Mouse (Mus musculus) stomach, embryonic 15.5 days (tissue): ENCODE measurements around the gene Bcl2. TPM values are rescaled to one million over a fixed set of nuclear protein-coding genes. Genes with fewer than 3 reads are reported as not detected.

Experiments
- ATAC-seq: fragments of 200-750 bp; cut with Nextera tagmentation; 2 replicates; pipeline ENCODE4 v1.8.0; 2017; ENCODE audit warnings: low read depth, moderate number of reproducible peaks, moderate TSS enrichment; ENCODE audit not compliant: insufficient read depth, low FRiP score
- H3K27ac ChIP-seq: fragments of 300-500 bp; sonication (generic); 2 replicates; pipeline ENCODE4 v1.5.1; 2015; ENCODE audit warnings: mild to moderate bottlenecking, inconsistent platforms
- H3K27me3 ChIP-seq: fragments of 300-500 bp; sonication (generic); replicated peaks from 2 replicates; pipeline ENCODE4 v1.6.1; 2015; ENCODE audit warnings: inconsistent platforms
- H3K36me3 ChIP-seq: fragments of 300-500 bp; sonication (generic); 2 replicates; pipeline ENCODE4 v1.6.1; 2015; ENCODE audit warnings: inconsistent platforms
- H3K4me1 ChIP-seq: fragments of 300-500 bp; sonication (generic); 2 replicates; pipeline ENCODE4 v1.6.1; 2015; ENCODE audit warnings: inconsistent platforms
- H3K4me2 ChIP-seq: fragments of 300-500 bp; sonication (generic); 2 replicates; pipeline ENCODE4 v1.6.1; 2015; ENCODE audit warnings: mild to moderate bottlenecking, inconsistent platforms
- H3K4me3 ChIP-seq: fragments of 300-500 bp; sonication (generic); replicated peaks from 2 replicates; pipeline ENCODE4 v1.5.1; 2015; ENCODE audit warnings: inconsistent platforms
- H3K9ac ChIP-seq: fragments of 300-500 bp; sonication (generic); 2 replicates; pipeline ENCODE4 v1.6.1; 2015; ENCODE audit warnings: inconsistent platforms
- H3K9me3 ChIP-seq: fragments of 300-500 bp; sonication (generic); 2 replicates; pipeline ENCODE4 v1.6.1; 2016; ENCODE audit warnings: inconsistent platforms
- WGBS: fragments of 180-500 bp; shearing (Covaris S2); methylation state at CpG from one replicate; pipeline ENCODE4 v1.1.7; 2015; 5-methylcytosine and 5-hydroxymethylcytosine counted together
- polyA plus RNA-seq: library from polyadenylated mRNA; unstranded; fragments of >200 nt; fragmentation: Nextera tagmentation; extraction: Ambion mirVana; gene quantifications from 2 replicates; pipeline ENCODE4 v1.2.1, GENCODE M21; 2015

Gene Bcl2
- polyA plus RNA-seq, 1 experiment from 2014 or later: 17.0 TPM

- 89% methylated on average over 6 of the region's 6 CpGs for WGBS
- ATAC-seq: no peak
- H3K4me3 ChIP-seq: no peak overlapping the region
- H3K4me2 ChIP-seq: no peak overlapping the region
- no peaks in the 10 kb centered on the region for H3K27me3 ChIP-seq
- no peaks in the 10 kb centered on the region; the same call in 1 of the 2 replicates for H3K4me1 ChIP-seq
- no peak overlapping the region for H3K9ac ChIP-seq
- H3K9me3 ChIP-seq: no peaks in the 10 kb centered on the region
- no peaks in the 10 kb centered on the region for H3K36me3 ChIP-seq
- no peak overlapping the region for H3K27ac ChIP-seq
These were observed 59.8 kb downstream of the Bcl2 start for GRCm38 (mm10) chr1:106654254-106654653.

- Histone ChIP-seq H3K4me2 (no peak overlapping the region), H3K4me3 (no peak overlapping the region), H3K4me1 (no peaks in the 10 kb centered on the region; the same call in 1 of the 2 replicates), H3K36me3 (no peaks in the 10 kb centered on the region), H3K27me3 (no peaks in the 10 kb centered on the region), H3K9ac (no peak overlapping the region), H3K27ac (no peak overlapping the region), H3K9me3 (no peaks in the 10 kb centered on the region)
- ATAC-seq: no peak
- 59% methylated on average over 4 of the region's 4 CpGs for WGBS
These were observed 60.6 kb downstream of the Bcl2 start for GRCm38 (mm10) chr1:106653441-106653860.

- no peak overlapping the region for H3K4me2 ChIP-seq
- 49% methylated on average over 7 of the region's 7 CpGs for WGBS
- H3K9ac ChIP-seq: no peak overlapping the region
- no peak overlapping the region for H3K27ac ChIP-seq
- no peaks in the 10 kb centered on the region for H3K36me3 ChIP-seq
- no peaks in the 10 kb centered on the region for H3K27me3 ChIP-seq
- no peaks in the 10 kb centered on the region for H3K9me3 ChIP-seq
- ATAC-seq: no peak
- no peaks in the 10 kb centered on the region; the same call in 1 of the 2 replicates for H3K4me1 ChIP-seq
- H3K4me3 ChIP-seq: no peak overlapping the region
These were observed 62.9 kb downstream of the Bcl2 start for GRCm38 (mm10) chr1:106651211-106651610.

- Histone ChIP-seq H3K36me3 (no peaks in the 10 kb centered on the region), H3K4me1 (no peaks in the 10 kb centered on the region; the same call in 1 of the 2 replicates), H3K27ac (no peak overlapping the region), H3K4me3 (no peak overlapping the region), H3K27me3 (no peaks in the 10 kb centered on the region), H3K9ac (no peak overlapping the region), H3K4me2 (no peak overlapping the region), H3K9me3 (no peaks in the 10 kb centered on the region)
- ATAC-seq: no peak
- 87% methylated on average over 4 of the region's 4 CpGs for WGBS
These were observed 63.6 kb downstream of the Bcl2 start for GRCm38 (mm10) chr1:106650427-106650826.

GRCm38 (mm10) chr1:106647336-106647735 is 66.7 kb downstream of the Bcl2 start:
- no peaks in the 10 kb centered on the region for H3K9me3 ChIP-seq
- no peak overlapping the region for H3K27ac ChIP-seq
- H3K4me2 ChIP-seq: no peak overlapping the region
- H3K9ac ChIP-seq: no peak overlapping the region
- no peaks in the 10 kb centered on the region for H3K36me3 ChIP-seq
- no peak overlapping the region for H3K4me3 ChIP-seq
- WGBS: 84% methylated on average over 3 of the region's 3 CpGs
- no peak for ATAC-seq
- H3K27me3 ChIP-seq: no peaks in the 10 kb centered on the region
- H3K4me1 ChIP-seq: no peaks in the 10 kb centered on the region; the same call in 1 of the 2 replicates

- Histone ChIP-seq H3K27me3 (no peaks in the 10 kb centered on the region), H3K27ac (no peak overlapping the region), H3K9me3 (no peaks in the 10 kb centered on the region), H3K4me2 (no peak overlapping the region), H3K9ac (no peak overlapping the region), H3K4me1 (no peaks in the 10 kb centered on the region), H3K36me3 (no peaks in the 10 kb centered on the region), H3K4me3 (no peak overlapping the region)
- no peak for ATAC-seq
- WGBS: 79% methylated on average over 4 of the region's 4 CpGs
These were observed 69.5 kb downstream of the Bcl2 start for GRCm38 (mm10) chr1:106644566-106644965.

- H3K4me2 ChIP-seq: no peak overlapping the region
- H3K27me3 ChIP-seq: no peaks in the 10 kb centered on the region
- H3K4me1 ChIP-seq: no peaks in the 10 kb centered on the region
- H3K4me3 ChIP-seq: no peak overlapping the region
- no peak for ATAC-seq
- no peak overlapping the region for H3K9ac ChIP-seq
- no peak overlapping the region for H3K27ac ChIP-seq
- H3K9me3 ChIP-seq: no peaks in the 10 kb centered on the region
- no peaks in the 10 kb centered on the region for H3K36me3 ChIP-seq
- 56% methylated on average over 3 of the region's 3 CpGs for WGBS
These were observed 70.5 kb downstream of the Bcl2 start for GRCm38 (mm10) chr1:106643527-106643926.

- no peak for ATAC-seq
- H3K27me3 ChIP-seq: no peaks in the 10 kb centered on the region
- 89% methylated on average over 1 of the region's 1 CpGs for whole genome bisulfite sequencing
These were observed 73.5 kb downstream of the Bcl2 start for GRCm38 (mm10) chr1:106640577-106640976.

GRCm38 (mm10) chr1:106637705-106638104 is 76.4 kb downstream of the Bcl2 start:
- no peak overlapping the region for H3K4me2 ChIP-seq
- peaks cover 12% of the 10 kb centered on the region; the same call in 1 of the 2 replicates for H3K4me1 ChIP-seq
- no peak overlapping the region for H3K4me3 ChIP-seq
- H3K9me3 ChIP-seq: no peaks in the 10 kb centered on the region
- H3K36me3 ChIP-seq: no peaks in the 10 kb centered on the region
- H3K9ac ChIP-seq: no peak overlapping the region
- no peaks in the 10 kb centered on the region for H3K27me3 ChIP-seq
- ATAC-seq: no peak
- H3K27ac ChIP-seq: peak overlapping the region; percentile 12; the same call in 1 of the 2 replicates
- WGBS: 90% methylated on average over 11 of the region's 11 CpGs

More at GRCm38 (mm10) chr1:106640577-106640976, 73.5 kb downstream of the Bcl2 start:
- Histone ChIP-seq H3K4me1 (peaks cover 12% of the 10 kb centered on the region; the same call in 1 of the 2 replicates), H3K36me3 (no peaks in the 10 kb centered on the region), H3K27ac (no peak overlapping the region), H3K4me3 (no peak overlapping the region), H3K9ac (no peak overlapping the region), H3K4me2 (no peak overlapping the region), H3K9me3 (no peaks in the 10 kb centered on the region)

- H3K27ac ChIP-seq: peak overlapping the region; percentile 31
- no peaks in the 10 kb centered on the region for H3K9me3 ChIP-seq
- peaks cover 12% of the 10 kb centered on the region; the same call in 1 of the 2 replicates for H3K4me1 ChIP-seq
- H3K27me3 ChIP-seq: no peaks in the 10 kb centered on the region
- peak; percentile 58; the same call in 1 of the 2 replicates for ATAC-seq
- H3K36me3 ChIP-seq: no peaks in the 10 kb centered on the region
- no peak overlapping the region for H3K9ac ChIP-seq
- H3K4me2 ChIP-seq: no peak overlapping the region
- 25% methylated on average over 2 of the region's 2 CpGs for WGBS
- no peak overlapping the region for H3K4me3 ChIP-seq
These were observed 77.4 kb downstream of the Bcl2 start for GRCm38 (mm10) chr1:106636714-106637113.

GRCm38 (mm10) chr1:106633207-106633606 is 80.9 kb downstream of the Bcl2 start:
- Histone ChIP-seq H3K9me3 (no peaks in the 10 kb centered on the region), H3K4me2 (no peak overlapping the region), H3K4me1 (peaks cover 31% of the 10 kb centered on the region), H3K27ac (no peak overlapping the region), H3K27me3 (no peaks in the 10 kb centered on the region), H3K9ac (no peak overlapping the region), H3K36me3 (no peaks in the 10 kb centered on the region), H3K4me3 (no peak overlapping the region)
- ATAC-seq: no peak
- WGBS: 49% methylated on average over 3 of the region's 3 CpGs

GRCm38 (mm10) chr1:106631869-106632463 is 82.1 kb downstream of the Bcl2 start:
- no peak for ATAC-seq
- Histone ChIP-seq H3K27me3 (no peaks in the 10 kb centered on the region), H3K9ac (no peak overlapping the region), H3K4me2 (no peak overlapping the region), H3K9me3 (no peaks in the 10 kb centered on the region), H3K4me3 (no peak overlapping the region), H3K27ac (no peak overlapping the region), H3K4me1 (peaks cover 23% of the 10 kb centered on the region), H3K36me3 (no peaks in the 10 kb centered on the region)
- WGBS: 87% methylated on average over 3 of the region's 3 CpGs
